Mouse (Mus musculus) small intestine, adult 2 months (tissue): ENCODE data around the gene Jund.

Source experiments
- CTCF ChIP-seq: fragments of 200-500 bp; IDR thresholded peaks from 2 replicates; pipeline ENCODE4 v1.5.1; 2012; ENCODE audit warnings: low read depth, mild to moderate bottlenecking, control low read depth, inconsistent platforms, low read length, moderate library complexity, mixed read lengths; ENCODE audit not compliant: insufficient replicate concordance, insufficient read length; ENCODE audit errors: extremely low read depth
- POLR2A ChIP-seq: fragments of 200-500 bp; IDR thresholded peaks from 2 replicates; pipeline ENCODE4 v1.6.1; 2012; ENCODE audit warnings: low read depth, mild to moderate bottlenecking, control low read depth, inconsistent platforms, low read length, moderate library complexity

GRCm38 (mm10) chr8:70730956-70731355 lies 32.2 kb downstream of the Jund start:
- no peak for TF ChIP-seq CTCF
- TF ChIP-seq POLR2A, result no peak
